Mouse (Mus musculus): Measurements from ENCODE around the gene Avpi1. TPM values are rescaled to one million over a fixed set of nuclear protein-coding genes. Genes with fewer than 3 reads are reported as not detected.

Avpi1 gene
- polyA plus RNA-seq, 2 experiments: 16.5 to 34.8 TPM

- Histone ChIP-seq H3K27ac (replicated peaks; ENCODE audit: low read depth, low read length) (no peak overlapping the region), H3K9ac (ENCODE audit: low read depth, low read length, severe bottlenecking) (no peak overlapping the region), H3K4me1 (ENCODE audit: control insufficient read depth, insufficient read depth, low read length) (peaks cover 14% of the 10 kb centered on the region), H3K36me3 (ENCODE audit: control insufficient read depth, insufficient read depth, low read length) (peaks cover 49% of the 10 kb centered on the region), H3K27me3 (ENCODE audit: control insufficient read depth, insufficient read depth, low read length) (no peaks in the 10 kb centered on the region), H3K4me3 (replicated peaks; ENCODE audit: low read length) (no peak overlapping the region), H3K4me2 (replicated peaks; ENCODE audit: low read depth, low read length, severe bottlenecking) (no peak overlapping the region), H3K9me3 (ENCODE audit: control insufficient read depth, low read length) (no peaks in the 10 kb centered on the region)
- no peak for TF ChIP-seq POLR2A (IDR thresholded peaks at IDR 0.05; ENCODE audit: borderline replicate concordance, extremely low read depth, insufficient read depth, insufficient read length)
- 88% methylated on average over 11 of the region's 11 CpGs for WGBS
- ATAC-seq (ENCODE audit: low FRiP score, low read depth): no peak
- DNase-seq (ENCODE audit: low spot score): no peak
These were observed 3.2 kb downstream of the Avpi1 start for GRCm38 (mm10) chr19:42125501-42126218.

- no peak for TF ChIP-seq POLR2A (IDR thresholded peaks at IDR 0.05; ENCODE audit: borderline replicate concordance, extremely low read depth, insufficient read depth, insufficient read length)
- DNase-seq (ENCODE audit: low spot score) (no peak), ATAC-seq (ENCODE audit: low FRiP score, low read depth) (no peak)
- H3K4me1 ChIP-seq (ENCODE audit: control insufficient read depth, insufficient read depth, low read length): peaks cover 9% of the 10 kb centered on the region
- no peak overlapping the region for H3K9ac ChIP-seq (ENCODE audit: low read depth, low read length, severe bottlenecking)
- H3K4me3 ChIP-seq (replicated peaks; ENCODE audit: low read length): no peak overlapping the region
- WGBS: 81% methylated on average over 13 of the region's 13 CpGs
- H3K27ac ChIP-seq (replicated peaks; ENCODE audit: low read depth, low read length): no peak overlapping the region
- no peaks in the 10 kb centered on the region for H3K9me3 ChIP-seq (ENCODE audit: control insufficient read depth, low read length)
- no peak overlapping the region for H3K4me2 ChIP-seq (replicated peaks; ENCODE audit: low read depth, low read length, severe bottlenecking)
- H3K36me3 ChIP-seq (ENCODE audit: control insufficient read depth, insufficient read depth, low read length): peaks cover 58% of the 10 kb centered on the region
- no peaks in the 10 kb centered on the region for H3K27me3 ChIP-seq (ENCODE audit: control insufficient read depth, insufficient read depth, low read length)
These were observed 4.2 kb downstream of the Avpi1 start for GRCm38 (mm10) chr19:42124684-42125083.

DNA sequence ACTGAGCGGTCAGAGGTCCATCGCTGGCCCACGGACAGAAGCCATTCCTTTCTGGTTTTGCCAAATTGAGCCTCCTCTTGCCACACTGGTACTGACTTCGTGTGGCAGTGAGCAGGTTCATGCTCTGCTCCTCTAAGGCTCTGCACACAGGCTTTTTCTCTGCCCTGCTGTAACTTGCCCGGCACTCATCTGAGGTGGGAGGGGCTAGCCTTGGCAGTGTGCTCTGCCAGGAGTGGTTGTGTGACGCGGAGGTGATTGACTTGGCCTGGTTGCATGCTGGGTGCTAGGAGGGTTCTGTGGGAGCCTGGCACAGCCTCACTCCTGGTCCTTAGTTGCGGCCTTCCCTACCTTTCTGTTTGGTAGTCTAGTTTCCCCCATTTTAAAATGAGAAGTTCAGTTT lies 8.4 kb downstream of the Avpi1 start:
- DNase-seq (ENCODE audit: low spot score) (no peak), ATAC-seq (ENCODE audit: low FRiP score, low read depth) (no peak)
- no peak overlapping the region for H3K4me3 ChIP-seq (replicated peaks; ENCODE audit: low read length)
- H3K27ac ChIP-seq (replicated peaks; ENCODE audit: low read depth, low read length): no peak overlapping the region
- no peaks in the 10 kb centered on the region for H3K27me3 ChIP-seq (ENCODE audit: control insufficient read depth, insufficient read depth, low read length)
- no peaks in the 10 kb centered on the region for H3K9me3 ChIP-seq (ENCODE audit: control insufficient read depth, low read length)
- WGBS: 86% methylated on average over 8 of the region's 8 CpGs
- no peak overlapping the region for H3K4me2 ChIP-seq (replicated peaks; ENCODE audit: low read depth, low read length, severe bottlenecking)
- H3K4me1 ChIP-seq (ENCODE audit: control insufficient read depth, insufficient read depth, low read length): no peaks in the 10 kb centered on the region
- H3K36me3 ChIP-seq (ENCODE audit: control insufficient read depth, insufficient read depth, low read length): peaks cover 95% of the 10 kb centered on the region
- H3K9ac ChIP-seq (ENCODE audit: low read depth, low read length, severe bottlenecking): no peak overlapping the region
- TF ChIP-seq POLR2A (IDR thresholded peaks at IDR 0.05; ENCODE audit: borderline replicate concordance, extremely low read depth, insufficient read depth, insufficient read length): no peak

DNA sequence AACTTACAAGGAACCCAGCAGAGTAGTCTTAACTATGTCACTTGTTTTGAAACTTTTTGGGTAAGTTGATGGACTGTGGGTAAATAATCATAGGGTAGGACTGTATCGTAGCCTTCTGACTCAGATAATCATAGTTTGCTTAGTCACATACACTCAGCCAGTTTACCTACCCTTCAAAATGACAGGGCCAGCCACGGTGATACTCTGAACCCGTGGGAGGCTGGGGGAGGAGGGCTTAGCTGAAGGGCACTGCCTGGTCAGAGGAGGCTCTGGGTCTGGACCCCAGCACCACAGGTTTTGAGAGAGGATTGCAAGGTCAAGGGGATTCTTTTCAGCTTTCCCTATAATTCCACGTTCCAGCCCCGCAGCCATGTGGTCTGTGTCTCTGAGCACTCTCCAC lies 10.3 kb downstream of the Avpi1 start:
- no peak overlapping the region for H3K9ac ChIP-seq (ENCODE audit: low read depth, low read length, severe bottlenecking)
- H3K4me3 ChIP-seq (replicated peaks; ENCODE audit: low read length): no peak overlapping the region
- no peak overlapping the region for H3K4me2 ChIP-seq (replicated peaks; ENCODE audit: low read depth, low read length, severe bottlenecking)
- 85% methylated on average over 5 of the region's 5 CpGs for WGBS
- no peaks in the 10 kb centered on the region for H3K9me3 ChIP-seq (ENCODE audit: control insufficient read depth, low read length)
- no peak for TF ChIP-seq POLR2A (IDR thresholded peaks at IDR 0.05; ENCODE audit: borderline replicate concordance, extremely low read depth, insufficient read depth, insufficient read length)
- no peak overlapping the region for H3K27ac ChIP-seq (replicated peaks; ENCODE audit: low read depth, low read length)
- H3K4me1 ChIP-seq (ENCODE audit: control insufficient read depth, insufficient read depth, low read length): no peaks in the 10 kb centered on the region
- no peaks in the 10 kb centered on the region for H3K27me3 ChIP-seq (ENCODE audit: control insufficient read depth, insufficient read depth, low read length)
- ATAC-seq (ENCODE audit: low FRiP score, low read depth) (no peak), DNase-seq (ENCODE audit: low spot score) (no peak)
- peaks cover 92% of the 10 kb centered on the region for H3K36me3 ChIP-seq (ENCODE audit: control insufficient read depth, insufficient read depth, low read length)

DNA sequence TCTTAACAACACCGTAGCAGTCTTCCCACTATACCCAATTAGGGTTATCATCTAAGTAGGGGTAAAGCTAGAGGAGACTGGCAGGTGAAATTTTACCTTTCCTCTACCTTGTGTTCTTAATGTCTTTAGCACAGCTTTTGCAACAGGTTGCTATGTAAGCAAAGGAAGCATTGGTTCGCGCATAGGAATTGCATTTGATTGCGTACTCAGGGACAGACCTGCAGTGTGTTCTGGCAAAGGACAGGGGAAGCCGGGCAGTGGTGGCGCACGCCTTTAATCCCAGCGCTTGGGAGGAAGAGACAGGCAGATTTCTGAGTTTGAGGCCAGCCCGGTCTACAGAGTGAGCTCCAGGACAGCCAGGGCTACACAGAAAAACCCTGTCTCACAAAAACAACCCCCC lies 10.7 kb downstream of the Avpi1 start:
- DNase-seq (ENCODE audit: low spot score): no peak
- TF ChIP-seq POLR2A (IDR thresholded peaks at IDR 0.05; ENCODE audit: borderline replicate concordance, extremely low read depth, insufficient read depth, insufficient read length): no peak
- no peaks in the 10 kb centered on the region for H3K27me3 ChIP-seq (ENCODE audit: control insufficient read depth, insufficient read depth, low read length)
- no peaks in the 10 kb centered on the region for H3K4me1 ChIP-seq (ENCODE audit: control insufficient read depth, insufficient read depth, low read length)
- H3K36me3 ChIP-seq (ENCODE audit: control insufficient read depth, insufficient read depth, low read length): peaks cover 92% of the 10 kb centered on the region
- no peaks in the 10 kb centered on the region for H3K9me3 ChIP-seq (ENCODE audit: control insufficient read depth, low read length)
- no peak overlapping the region for H3K4me3 ChIP-seq (replicated peaks; ENCODE audit: low read length)
- 94% methylated on average over 9 of the region's 9 CpGs for WGBS
- no peak overlapping the region for H3K4me2 ChIP-seq (replicated peaks; ENCODE audit: low read depth, low read length, severe bottlenecking)
- no peak overlapping the region for H3K27ac ChIP-seq (replicated peaks; ENCODE audit: low read depth, low read length)
- ATAC-seq (ENCODE audit: low FRiP score, low read depth): no peak
- no peak overlapping the region for H3K9ac ChIP-seq (ENCODE audit: low read depth, low read length, severe bottlenecking)

Measured in limb, embryonic 14.5 days (tissue).